Mouse (Mus musculus): ENCODE measurements at regions not wholly inside any gene's neighbourhood (a gene's known extent, or its start where the extent isn't known, plus 50 kb on each side); places are given as distances from the start of the nearest gene placed in this dataset.

DNA sequence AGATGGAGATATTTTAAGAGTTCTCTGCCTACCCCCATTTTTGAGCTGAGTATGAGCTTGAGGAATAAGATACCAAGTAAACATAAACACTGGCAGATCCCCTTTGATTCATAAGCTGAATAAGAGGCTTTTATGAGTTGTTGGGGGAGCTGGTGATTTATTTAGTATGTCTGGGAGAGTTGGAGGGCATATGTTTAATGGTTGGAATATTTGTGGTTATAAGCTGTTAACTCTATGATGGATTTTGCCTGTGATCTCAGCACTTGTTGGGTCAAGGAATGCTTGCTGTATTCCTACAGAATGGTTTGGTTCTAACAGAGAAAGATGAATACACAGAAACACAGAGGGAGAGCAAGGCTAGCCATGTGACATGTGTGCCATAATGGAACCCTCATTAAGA, 132.1 kb upstream of the Inhba start:
- Histone ChIP-seq H3K4me3 (no peak overlapping the region), H3K4me1 (no peaks in the 10 kb centered on the region), H3K4me2 (no peak overlapping the region), H3K27ac (no peak overlapping the region), H3K9ac (no peak overlapping the region), H3K36me3 (replicated peaks) (no peaks in the 10 kb centered on the region), H3K9me3 (no peaks in the 10 kb centered on the region), H3K27me3 (replicated peaks) (no peaks in the 10 kb centered on the region)
- no peak for ATAC-seq (replicated peaks)

DNA sequence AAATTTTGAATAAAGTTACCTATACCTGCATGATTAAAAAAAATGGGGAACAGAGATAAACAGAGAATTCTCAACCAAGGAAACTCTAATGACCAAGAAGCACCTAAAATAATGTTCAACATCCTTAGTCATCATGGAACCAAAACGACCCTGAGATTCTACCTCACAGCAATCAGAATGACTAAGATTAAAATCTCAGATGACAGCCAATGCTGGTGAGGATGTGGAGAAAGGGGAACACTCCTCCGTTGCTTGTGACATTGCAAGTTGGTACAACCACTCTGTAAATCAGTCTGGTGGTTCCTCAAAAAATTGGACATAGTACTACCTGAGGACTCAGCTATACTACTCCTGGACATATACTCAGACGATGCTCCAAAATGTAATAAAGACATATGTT, 120.9 kb upstream of the Inhba start:
- no peaks in the 10 kb centered on the region for H3K27me3 ChIP-seq (replicated peaks)
- H3K27ac ChIP-seq, result no peak overlapping the region
- no peaks in the 10 kb centered on the region for H3K9me3 ChIP-seq

DNA sequence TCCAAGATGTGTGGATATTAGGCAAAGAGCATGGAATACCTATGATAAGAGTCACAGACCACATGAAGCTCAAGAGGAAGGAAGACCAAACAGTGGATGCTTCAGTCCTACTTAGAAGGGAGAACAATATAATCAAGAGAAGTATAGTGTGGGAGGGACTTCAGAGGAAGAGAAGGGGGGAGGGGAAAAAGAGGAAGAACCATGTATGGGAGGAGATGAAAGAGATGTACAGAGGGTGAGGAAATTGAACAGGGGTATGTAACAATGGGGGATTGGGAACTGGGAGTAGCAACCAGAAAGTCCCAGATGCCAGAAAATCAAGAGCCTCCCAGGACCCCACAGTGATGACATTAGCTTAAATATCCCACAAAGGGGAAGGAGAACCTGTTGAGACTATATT, 120.2 kb upstream of the Inhba start:
- Histone ChIP-seq H3K27ac (no peak overlapping the region), H3K4me3 (no peak overlapping the region), H3K4me1 (no peaks in the 10 kb centered on the region), H3K4me2 (no peak overlapping the region), H3K27me3 (replicated peaks) (no peaks in the 10 kb centered on the region), H3K36me3 (replicated peaks) (no peaks in the 10 kb centered on the region), H3K9ac (no peak overlapping the region), H3K9me3 (no peaks in the 10 kb centered on the region)
- ATAC-seq (replicated peaks), result no peak

More for the DNA sequence above, 120.9 kb upstream of the Inhba start:
- no peak overlapping the region for H3K4me3 ChIP-seq
- no peak for ATAC-seq (replicated peaks)
- H3K4me1 ChIP-seq, result no peaks in the 10 kb centered on the region
- no peak overlapping the region for H3K9ac ChIP-seq
- no peaks in the 10 kb centered on the region for H3K36me3 ChIP-seq (replicated peaks)
- no peak overlapping the region for H3K4me2 ChIP-seq
- 85% methylated on average over 3 of the region's 3 CpGs for WGBS

DNA sequence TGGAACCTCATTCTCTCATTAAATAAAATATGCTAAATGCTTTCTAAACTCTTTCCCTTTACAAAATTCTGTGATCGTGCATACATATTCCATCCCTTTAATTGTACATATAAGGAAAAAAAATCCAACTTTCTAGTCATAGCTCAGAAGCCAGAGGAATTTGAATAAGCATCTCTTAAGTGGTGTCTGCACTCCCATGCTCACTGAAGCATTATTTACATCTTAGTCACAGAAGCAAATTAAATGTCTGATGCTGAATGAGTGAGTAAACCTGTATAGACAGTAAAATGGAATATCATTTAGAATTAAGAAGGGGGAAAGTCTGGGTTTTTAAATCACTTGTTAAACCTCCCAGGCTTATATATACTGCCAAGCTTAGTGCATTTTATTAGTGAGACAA, 113.5 kb upstream of the Inhba start:
- Histone ChIP-seq H3K4me3 (no peak overlapping the region), H3K4me1 (no peaks in the 10 kb centered on the region), H3K27me3 (replicated peaks) (no peaks in the 10 kb centered on the region), H3K36me3 (replicated peaks) (no peaks in the 10 kb centered on the region), H3K9me3 (no peaks in the 10 kb centered on the region), H3K9ac (no peak overlapping the region), H3K27ac (no peak overlapping the region), H3K4me2 (no peak overlapping the region)
- WGBS, result 92% methylated on average over 1 of the region's 1 CpGs
- no peak for ATAC-seq (replicated peaks)

DNA sequence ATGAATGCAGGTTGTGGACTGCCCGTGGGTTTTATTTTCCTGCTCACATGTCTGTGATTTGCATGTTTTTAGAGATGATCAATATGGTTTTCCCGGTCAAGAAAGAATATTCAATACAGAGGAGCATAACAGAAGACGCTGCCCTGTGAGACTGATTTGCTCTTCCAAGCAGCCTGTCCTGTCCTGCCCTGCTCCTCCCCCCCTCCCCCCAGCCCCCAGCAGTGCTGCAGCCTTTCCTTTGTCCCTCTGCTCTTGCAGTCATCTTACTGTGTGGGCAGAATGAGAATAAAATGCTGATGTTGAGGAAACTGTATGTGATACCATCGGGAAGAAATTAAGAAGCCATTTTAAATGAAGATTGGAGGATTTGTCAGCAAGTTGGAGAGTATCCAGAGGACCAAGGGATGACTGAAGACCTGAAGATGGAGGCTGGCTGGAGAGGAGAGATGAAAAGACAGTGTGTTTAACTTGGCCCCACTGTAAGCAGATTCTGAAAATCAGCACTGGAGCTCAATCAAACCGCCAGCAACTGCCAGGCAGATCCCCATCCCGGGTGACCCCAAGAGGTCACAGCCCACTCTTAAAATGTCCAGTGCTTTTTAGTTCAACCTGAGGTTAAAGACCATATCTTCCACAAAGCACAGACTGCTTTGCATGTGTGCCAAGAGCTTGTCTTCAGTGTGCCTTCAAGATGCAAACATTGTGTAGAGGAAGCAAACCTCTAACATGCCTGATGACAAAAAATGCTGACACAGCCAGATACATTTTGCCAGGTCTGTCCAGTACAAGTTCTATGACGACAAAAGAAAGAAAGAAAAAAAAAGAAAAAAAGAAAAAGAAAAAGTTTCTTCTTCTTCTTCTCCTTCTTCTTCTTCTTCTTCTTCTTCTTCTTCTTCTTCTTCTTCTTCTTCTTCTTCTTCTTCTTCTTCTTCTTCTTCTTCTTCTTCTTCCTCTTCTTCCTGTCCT, 109.7 kb upstream of the Inhba start:
- Histone ChIP-seq H3K27me3 (replicated peaks) (no peaks in the 10 kb centered on the region), H3K9ac (no peak overlapping the region), H3K4me1 (no peaks in the 10 kb centered on the region), H3K27ac (no peak overlapping the region), H3K4me3 (no peak overlapping the region), H3K9me3 (no peaks in the 10 kb centered on the region), H3K4me2 (no peak overlapping the region), H3K36me3 (replicated peaks) (no peaks in the 10 kb centered on the region)
- 39% methylated on average over 7 of the region's 7 CpGs for WGBS
- no peak for ATAC-seq (replicated peaks)

DNA sequence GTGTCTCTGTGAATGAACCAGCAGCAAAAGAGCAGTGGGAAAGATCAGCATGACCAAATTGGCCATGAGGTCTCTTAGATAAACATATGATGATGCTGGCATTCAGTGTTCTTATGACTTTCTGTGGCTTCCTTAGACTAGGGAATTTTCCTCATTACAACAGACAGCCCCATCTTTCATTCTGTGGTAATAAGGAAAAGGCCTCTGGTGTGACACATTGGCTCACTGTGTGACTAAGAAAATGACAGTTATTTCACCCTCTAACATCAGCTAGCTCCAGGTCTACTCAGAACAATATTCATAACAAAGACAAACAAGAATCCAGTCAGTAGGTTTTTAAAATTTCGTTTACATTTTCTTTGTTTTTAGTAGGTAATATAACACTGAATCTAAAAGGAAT, 103.8 kb upstream of the Inhba start:
- WGBS, result 53% methylated on average over 1 of the region's 1 CpGs
- ATAC-seq (replicated peaks), result no peak
- H3K9me3 ChIP-seq, result no peaks in the 10 kb centered on the region

DNA sequence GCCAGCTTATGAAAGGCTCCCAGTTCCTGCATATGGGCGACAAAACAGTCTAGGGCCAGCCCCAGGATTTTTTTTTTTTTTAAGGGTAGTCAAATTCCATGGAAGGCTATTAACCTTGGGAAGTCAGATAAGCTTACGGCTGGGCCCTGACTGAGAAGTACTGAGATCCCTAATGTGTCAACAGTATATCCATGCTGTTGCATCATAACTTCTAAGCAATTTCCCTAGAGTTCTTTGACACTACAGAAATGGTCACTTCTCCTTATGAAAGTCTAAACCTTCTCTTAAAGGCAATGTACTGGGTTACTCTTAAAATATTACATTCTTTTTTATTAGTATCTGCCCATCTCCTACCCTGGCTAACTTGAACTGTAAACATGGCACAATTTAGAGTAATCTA, 101.1 kb upstream of the Inhba start:
- H3K4me2 ChIP-seq, result no peak overlapping the region
- WGBS, result 83% methylated on average over 2 of the region's 2 CpGs
- H3K9me3 ChIP-seq, result no peaks in the 10 kb centered on the region
- no peak overlapping the region for H3K27ac ChIP-seq
- ATAC-seq (replicated peaks), result no peak
- no peak overlapping the region for H3K4me3 ChIP-seq
- no peaks in the 10 kb centered on the region for H3K27me3 ChIP-seq (replicated peaks)
- H3K36me3 ChIP-seq (replicated peaks), result no peaks in the 10 kb centered on the region
- H3K4me1 ChIP-seq, result no peaks in the 10 kb centered on the region
- H3K9ac ChIP-seq, result no peak overlapping the region

More for the DNA sequence above, 103.8 kb upstream of the Inhba start:
- Histone ChIP-seq H3K9ac (no peak overlapping the region), H3K27ac (no peak overlapping the region), H3K4me3 (no peak overlapping the region), H3K27me3 (replicated peaks) (no peaks in the 10 kb centered on the region), H3K4me1 (no peaks in the 10 kb centered on the region), H3K4me2 (no peak overlapping the region), H3K36me3 (replicated peaks) (no peaks in the 10 kb centered on the region)

DNA sequence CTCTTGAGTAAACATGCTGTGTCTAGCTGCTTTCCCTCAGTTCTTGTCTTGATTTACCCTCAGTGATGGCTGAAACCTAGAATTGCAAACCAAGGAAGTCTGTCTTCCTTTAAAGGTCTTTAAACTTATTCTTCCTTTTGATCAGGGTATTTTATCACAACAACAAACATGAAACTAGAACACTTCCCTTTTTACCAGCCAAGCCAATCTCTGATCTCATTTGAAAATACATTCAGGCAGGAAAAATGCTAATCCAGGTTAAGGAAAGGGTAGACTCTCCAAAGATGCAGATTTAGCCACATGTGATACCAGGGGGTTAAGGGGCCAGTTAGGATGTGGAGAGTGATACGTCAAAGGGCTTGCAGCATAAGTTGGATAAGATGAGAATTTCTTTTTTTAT, 100.4 kb upstream of the Inhba start:
- 87% methylated on average over 1 of the region's 1 CpGs for WGBS
- H3K4me2 ChIP-seq, result no peak overlapping the region
- no peak overlapping the region for H3K27ac ChIP-seq
- no peaks in the 10 kb centered on the region for H3K27me3 ChIP-seq (replicated peaks)
- no peaks in the 10 kb centered on the region for H3K4me1 ChIP-seq
- no peak for ATAC-seq (replicated peaks)
- H3K9ac ChIP-seq, result no peak overlapping the region
- no peaks in the 10 kb centered on the region for H3K36me3 ChIP-seq (replicated peaks)
- H3K4me3 ChIP-seq, result no peak overlapping the region
- H3K9me3 ChIP-seq, result no peaks in the 10 kb centered on the region

DNA sequence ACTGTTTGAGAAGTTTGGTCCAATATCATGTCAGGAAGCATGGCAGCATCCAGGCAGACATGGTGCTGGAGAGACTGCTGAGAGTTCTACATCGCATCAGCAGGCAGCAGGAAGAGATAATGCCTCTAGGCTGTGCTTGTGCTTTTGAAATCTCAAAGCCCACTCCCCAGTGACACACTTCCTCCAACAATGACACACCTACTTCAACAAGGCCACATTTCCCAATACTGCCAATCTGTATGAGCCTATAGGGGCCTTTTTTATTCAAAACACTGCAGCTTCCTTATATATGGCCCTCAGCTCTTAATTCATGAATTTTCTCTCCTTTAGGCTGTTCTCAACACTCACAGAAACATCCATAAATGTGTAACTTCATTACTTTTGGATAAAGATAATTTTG, 97.4 kb upstream of the Inhba start:
- Histone ChIP-seq H3K27ac (no peak overlapping the region), H3K27me3 (replicated peaks) (no peaks in the 10 kb centered on the region), H3K4me1 (no peaks in the 10 kb centered on the region), H3K4me3 (no peak overlapping the region), H3K9me3 (no peaks in the 10 kb centered on the region), H3K4me2 (no peak overlapping the region), H3K36me3 (replicated peaks) (no peaks in the 10 kb centered on the region), H3K9ac (no peak overlapping the region)
- no peak for ATAC-seq (replicated peaks)
- WGBS, result 66% methylated on average over 1 of the region's 1 CpGs

DNA sequence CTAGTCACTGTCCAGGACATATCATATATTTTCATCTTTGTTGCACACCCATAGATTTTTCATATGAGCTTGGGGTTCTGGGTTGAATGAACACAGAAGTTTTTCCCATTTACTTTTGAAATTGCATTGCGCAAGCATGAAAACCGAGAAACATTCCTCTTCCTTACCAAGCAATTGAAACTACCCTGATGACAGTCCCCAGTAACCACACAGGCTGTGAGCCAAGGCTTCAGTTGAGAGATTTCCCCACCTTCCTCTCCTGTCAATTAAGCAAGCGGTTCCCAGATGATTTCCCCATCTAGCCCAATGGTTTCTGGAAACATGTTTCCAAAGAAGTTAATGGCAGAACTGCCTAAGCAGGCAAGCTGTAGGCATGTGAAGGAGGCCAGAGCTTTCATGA, 81.8 kb upstream of the Inhba start:
- Histone ChIP-seq H3K9me3 (no peaks in the 10 kb centered on the region), H3K27ac (no peak overlapping the region), H3K4me1 (no peaks in the 10 kb centered on the region), H3K9ac (no peak overlapping the region), H3K36me3 (replicated peaks) (no peaks in the 10 kb centered on the region), H3K4me2 (no peak overlapping the region), H3K4me3 (no peak overlapping the region), H3K27me3 (replicated peaks) (no peaks in the 10 kb centered on the region)
- 82% methylated on average over 3 of the region's 3 CpGs for WGBS
- no peak for ATAC-seq (replicated peaks)

DNA sequence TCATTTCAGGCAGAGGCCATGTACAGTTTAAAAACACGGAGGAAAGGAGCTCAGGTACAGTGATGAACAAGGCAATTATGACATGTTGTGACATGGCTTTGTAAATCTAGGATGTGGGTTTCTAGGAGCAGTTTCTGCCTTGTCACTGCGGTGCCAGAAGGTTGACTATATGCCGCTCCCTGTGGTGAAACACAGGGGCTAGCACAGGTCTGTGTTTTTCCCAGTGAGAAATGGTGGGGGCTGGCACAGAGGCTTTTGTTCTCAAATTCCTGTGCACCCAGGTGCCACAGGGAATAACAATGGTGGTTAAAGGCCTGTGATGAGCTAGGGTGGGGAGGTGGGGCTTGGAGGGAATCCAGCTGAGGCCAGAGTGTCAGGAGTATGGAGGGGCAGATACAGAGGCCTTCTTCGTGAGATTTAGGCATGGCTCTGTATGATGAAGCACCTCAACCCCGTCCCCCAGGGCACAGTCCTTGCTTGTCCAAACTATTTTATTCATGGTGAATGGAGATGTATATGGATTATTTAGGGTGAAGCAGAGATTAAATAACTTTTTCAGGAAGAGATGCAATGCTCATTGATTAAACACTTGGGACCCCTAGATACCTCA, 80.0 kb upstream of the Inhba start:
- WGBS, result 27% methylated on average over 5 of the region's 5 CpGs
- Histone ChIP-seq H3K36me3 (replicated peaks) (no peaks in the 10 kb centered on the region), H3K27ac (no peak overlapping the region), H3K9ac (no peak overlapping the region), H3K4me3 (no peak overlapping the region), H3K9me3 (no peaks in the 10 kb centered on the region), H3K4me1 (no peaks in the 10 kb centered on the region), H3K27me3 (replicated peaks) (no peaks in the 10 kb centered on the region), H3K4me2 (no peak overlapping the region)
- ATAC-seq (replicated peaks), result peak; percentile 50

DNA sequence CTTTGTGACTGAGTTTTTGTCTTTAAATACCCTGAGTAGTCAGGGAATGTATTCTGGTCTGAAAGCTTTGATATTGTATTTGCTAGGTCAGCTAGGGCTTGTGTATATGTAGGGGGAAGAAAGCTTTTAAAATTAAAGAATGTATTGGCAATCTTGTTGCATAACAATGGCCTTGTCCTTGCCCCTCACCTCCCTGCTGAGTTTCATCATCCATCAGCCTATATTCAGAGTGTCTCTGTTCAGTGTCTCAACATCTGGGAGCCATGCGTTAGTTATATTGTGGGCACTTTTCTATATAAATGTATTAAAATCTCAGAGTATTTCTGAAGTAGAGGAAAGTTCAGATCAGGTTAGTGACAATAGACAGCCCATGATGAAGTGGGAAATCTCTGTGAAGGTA, 76.0 kb upstream of the Inhba start:
- Histone ChIP-seq H3K4me1 (no peaks in the 10 kb centered on the region), H3K9me3 (no peaks in the 10 kb centered on the region), H3K4me2 (no peak overlapping the region), H3K9ac (no peak overlapping the region), H3K36me3 (replicated peaks) (no peaks in the 10 kb centered on the region), H3K27me3 (replicated peaks) (no peaks in the 10 kb centered on the region), H3K27ac (no peak overlapping the region), H3K4me3 (no peak overlapping the region)
- no peak for ATAC-seq (replicated peaks)
- WGBS, result 85% methylated on average over 1 of the region's 1 CpGs

DNA sequence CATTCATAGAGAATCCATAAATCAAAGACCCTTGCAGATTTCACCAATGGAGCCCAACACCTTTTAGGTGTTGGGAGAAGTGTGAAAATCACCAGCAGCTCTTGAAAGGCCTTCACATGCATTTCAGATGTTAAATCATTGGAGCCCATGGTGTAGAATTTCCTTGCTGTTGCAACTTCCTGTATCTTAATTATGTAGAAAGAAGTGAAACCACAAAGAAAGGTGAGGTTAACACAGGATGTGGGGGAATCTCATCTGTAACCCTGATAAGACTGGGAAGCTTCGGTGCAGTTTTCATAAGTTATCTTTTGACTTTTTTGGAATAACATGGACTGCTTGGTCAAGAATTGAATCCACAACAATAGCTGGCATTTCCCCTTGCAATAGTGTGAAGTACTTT, 75.5 kb upstream of the Inhba start:
- Histone ChIP-seq H3K36me3 (replicated peaks) (no peaks in the 10 kb centered on the region), H3K27ac (no peak overlapping the region), H3K4me3 (no peak overlapping the region), H3K4me2 (no peak overlapping the region), H3K9ac (no peak overlapping the region), H3K9me3 (no peaks in the 10 kb centered on the region), H3K27me3 (replicated peaks) (no peaks in the 10 kb centered on the region), H3K4me1 (no peaks in the 10 kb centered on the region)
- no peak for ATAC-seq (replicated peaks)
- 91% methylated on average over 1 of the region's 1 CpGs for WGBS
